Mouse (Mus musculus): Measurements from ENCODE around the gene Tubgcp2. TPM values are rescaled to one million over a fixed set of nuclear protein-coding genes. Genes with fewer than 3 reads are reported as not detected.

Tubgcp2 gene
- polyA plus RNA-seq, 1 experiment from 2014 or later = 58.7 TPM

GRCm38 (mm10) chr7:139975471-139975870, 61.0 kb downstream of the Tubgcp2 start:
- Histone ChIP-seq H3K27me3 (ENCODE audit: control insufficient read depth, insufficient read depth, low read length) (no peaks in the 10 kb centered on the region), H3K4me3 (replicated peaks; ENCODE audit: low read length) (no peak overlapping the region), H3K36me3 (replicated peaks; ENCODE audit: control insufficient read depth, insufficient read depth) (no peaks in the 10 kb centered on the region), H3K9ac (no peak overlapping the region), H3K4me1 (replicated peaks; ENCODE audit: control insufficient read depth, insufficient read depth, low read length) (peaks cover 13% of the 10 kb centered on the region; the same call in 1 of the 2 replicates), H3K4me2 (replicated peaks) (no peak overlapping the region), H3K27ac (no peak overlapping the region), H3K9me3 (ENCODE audit: control insufficient read depth, low read length) (no peaks in the 10 kb centered on the region)
- DNase-seq (ENCODE audit: low spot score) = no peak
- 51% methylated on average over 5 of the region's 5 CpGs for WGBS
- no peak for ATAC-seq (ENCODE audit: low FRiP score)

GRCm38 (mm10) chr7:139974307-139974706, 62.2 kb downstream of the Tubgcp2 start:
- Histone ChIP-seq H3K4me3 (replicated peaks; ENCODE audit: low read length) (no peak overlapping the region), H3K4me1 (replicated peaks; ENCODE audit: control insufficient read depth, insufficient read depth, low read length) (peaks cover 13% of the 10 kb centered on the region; the same call in 1 of the 2 replicates), H3K4me2 (replicated peaks) (no peak overlapping the region), H3K9me3 (ENCODE audit: control insufficient read depth, low read length) (no peaks in the 10 kb centered on the region), H3K9ac (no peak overlapping the region), H3K27me3 (ENCODE audit: control insufficient read depth, insufficient read depth, low read length) (no peaks in the 10 kb centered on the region), H3K27ac (no peak overlapping the region), H3K36me3 (replicated peaks; ENCODE audit: control insufficient read depth, insufficient read depth) (no peaks in the 10 kb centered on the region)
- 89% methylated on average over 10 of the region's 10 CpGs for WGBS
- no peak for ATAC-seq (ENCODE audit: low FRiP score)
- no peak for DNase-seq (ENCODE audit: low spot score)

GRCm38 (mm10) chr7:139972923-139973331, 63.5 kb downstream of the Tubgcp2 start:
- no peak overlapping the region for H3K4me2 ChIP-seq (replicated peaks)
- peaks cover 2% of the 10 kb centered on the region; the same call in 1 of the 2 replicates for H3K4me1 ChIP-seq (replicated peaks; ENCODE audit: control insufficient read depth, insufficient read depth, low read length)
- ATAC-seq (ENCODE audit: low FRiP score) (no peak), DNase-seq (ENCODE audit: low spot score) (no peak)
- H3K36me3 ChIP-seq (replicated peaks; ENCODE audit: control insufficient read depth, insufficient read depth) = no peaks in the 10 kb centered on the region
- no peak overlapping the region for H3K4me3 ChIP-seq (replicated peaks; ENCODE audit: low read length)
- H3K27ac ChIP-seq = no peak overlapping the region
- no peak overlapping the region for H3K9ac ChIP-seq
- H3K27me3 ChIP-seq (ENCODE audit: control insufficient read depth, insufficient read depth, low read length) = no peaks in the 10 kb centered on the region
- H3K9me3 ChIP-seq (ENCODE audit: control insufficient read depth, low read length) = no peaks in the 10 kb centered on the region

GRCm38 (mm10) chr7:139971436-139971835, 65.0 kb downstream of the Tubgcp2 start:
- Histone ChIP-seq H3K4me2 (replicated peaks) (no peak overlapping the region), H3K36me3 (replicated peaks; ENCODE audit: control insufficient read depth, insufficient read depth) (no peaks in the 10 kb centered on the region), H3K9ac (no peak overlapping the region), H3K4me1 (replicated peaks; ENCODE audit: control insufficient read depth, insufficient read depth, low read length) (no peaks in the 10 kb centered on the region), H3K27me3 (ENCODE audit: control insufficient read depth, insufficient read depth, low read length) (no peaks in the 10 kb centered on the region), H3K4me3 (replicated peaks; ENCODE audit: low read length) (no peak overlapping the region), H3K9me3 (ENCODE audit: control insufficient read depth, low read length) (no peaks in the 10 kb centered on the region), H3K27ac (no peak overlapping the region)
- no peak for ATAC-seq (ENCODE audit: low FRiP score)
- DNase-seq (ENCODE audit: low spot score) = no peak
- WGBS = 69% methylated on average over 6 of the region's 6 CpGs

- DNase-seq (ENCODE audit: low spot score) (no peak), ATAC-seq (ENCODE audit: low FRiP score) (no peak)
- 79% methylated on average over 5 of the region's 5 CpGs for WGBS
- Histone ChIP-seq H3K4me3 (replicated peaks; ENCODE audit: low read length) (no peak overlapping the region), H3K9me3 (ENCODE audit: control insufficient read depth, low read length) (no peaks in the 10 kb centered on the region), H3K36me3 (replicated peaks; ENCODE audit: control insufficient read depth, insufficient read depth) (no peaks in the 10 kb centered on the region), H3K4me1 (replicated peaks; ENCODE audit: control insufficient read depth, insufficient read depth, low read length) (no peaks in the 10 kb centered on the region), H3K4me2 (replicated peaks) (no peak overlapping the region), H3K9ac (no peak overlapping the region), H3K27me3 (ENCODE audit: control insufficient read depth, insufficient read depth, low read length) (no peaks in the 10 kb centered on the region), H3K27ac (no peak overlapping the region)
Measured at GRCm38 (mm10) chr7:139970979-139971378, 65.5 kb downstream of the Tubgcp2 start.

- H3K9me3 ChIP-seq (ENCODE audit: control insufficient read depth, low read length) = no peaks in the 10 kb centered on the region
- H3K4me3 ChIP-seq (replicated peaks; ENCODE audit: low read length) = no peak overlapping the region
- H3K27ac ChIP-seq = no peak overlapping the region
- H3K27me3 ChIP-seq (ENCODE audit: control insufficient read depth, insufficient read depth, low read length) = no peaks in the 10 kb centered on the region
- H3K4me2 ChIP-seq (replicated peaks) = no peak overlapping the region
- no peaks in the 10 kb centered on the region for H3K4me1 ChIP-seq (replicated peaks; ENCODE audit: control insufficient read depth, insufficient read depth, low read length)
- no peak overlapping the region for H3K9ac ChIP-seq
- no peak for ATAC-seq (ENCODE audit: low FRiP score)
- no peak for DNase-seq (ENCODE audit: low spot score)
- no peaks in the 10 kb centered on the region for H3K36me3 ChIP-seq (replicated peaks; ENCODE audit: control insufficient read depth, insufficient read depth)
- 82% methylated on average over 10 of the region's 10 CpGs for WGBS
Measured at GRCm38 (mm10) chr7:139970216-139970919, 66.1 kb downstream of the Tubgcp2 start.

- Histone ChIP-seq H3K36me3 (replicated peaks; ENCODE audit: control insufficient read depth, insufficient read depth) (no peaks in the 10 kb centered on the region), H3K9me3 (ENCODE audit: control insufficient read depth, low read length) (no peaks in the 10 kb centered on the region), H3K27me3 (ENCODE audit: control insufficient read depth, insufficient read depth, low read length) (no peaks in the 10 kb centered on the region), H3K4me3 (replicated peaks; ENCODE audit: low read length) (no peak overlapping the region), H3K4me2 (replicated peaks) (no peak overlapping the region), H3K9ac (no peak overlapping the region), H3K4me1 (replicated peaks; ENCODE audit: control insufficient read depth, insufficient read depth, low read length) (no peaks in the 10 kb centered on the region), H3K27ac (no peak overlapping the region)
- ATAC-seq (ENCODE audit: low FRiP score) = peak; percentile 64; the same call in 1 of the 2 replicates
- 35% methylated on average over 10 of the region's 10 CpGs for WGBS
- peak; percentile 86 for DNase-seq (ENCODE audit: low spot score)
Measured at GRCm38 (mm10) chr7:139969348-139970130, 66.9 kb downstream of the Tubgcp2 start.

- H3K4me1 ChIP-seq (replicated peaks; ENCODE audit: control insufficient read depth, insufficient read depth, low read length) = no peaks in the 10 kb centered on the region
- DNase-seq (ENCODE audit: low spot score) (no peak), ATAC-seq (ENCODE audit: low FRiP score) (no peak)
- no peak overlapping the region for H3K4me3 ChIP-seq (replicated peaks; ENCODE audit: low read length)
- no peaks in the 10 kb centered on the region for H3K36me3 ChIP-seq (replicated peaks; ENCODE audit: control insufficient read depth, insufficient read depth)
- no peaks in the 10 kb centered on the region for H3K27me3 ChIP-seq (ENCODE audit: control insufficient read depth, insufficient read depth, low read length)
- H3K9me3 ChIP-seq (ENCODE audit: control insufficient read depth, low read length) = no peaks in the 10 kb centered on the region
- H3K9ac ChIP-seq = no peak overlapping the region
- no peak overlapping the region for H3K4me2 ChIP-seq (replicated peaks)
- no peak overlapping the region for H3K27ac ChIP-seq
- 44% methylated on average over 5 of the region's 5 CpGs for WGBS
Measured at GRCm38 (mm10) chr7:139968428-139968827, 68.0 kb downstream of the Tubgcp2 start.

- Histone ChIP-seq H3K27me3 (ENCODE audit: control insufficient read depth, insufficient read depth, low read length) (no peaks in the 10 kb centered on the region), H3K9me3 (ENCODE audit: control insufficient read depth, low read length) (no peaks in the 10 kb centered on the region), H3K36me3 (replicated peaks; ENCODE audit: control insufficient read depth, insufficient read depth) (no peaks in the 10 kb centered on the region), H3K27ac (no peak overlapping the region), H3K4me3 (replicated peaks; ENCODE audit: low read length) (no peak overlapping the region), H3K4me2 (replicated peaks) (no peak overlapping the region), H3K9ac (no peak overlapping the region), H3K4me1 (replicated peaks; ENCODE audit: control insufficient read depth, insufficient read depth, low read length) (no peaks in the 10 kb centered on the region)
- DNase-seq (ENCODE audit: low spot score) (no peak), ATAC-seq (ENCODE audit: low FRiP score) (no peak)
- WGBS = 13% methylated on average over 4 of the region's 4 CpGs
Measured at GRCm38 (mm10) chr7:139967175-139967574, 69.3 kb downstream of the Tubgcp2 start.

Measured in hindbrain, embryonic 14.5 days (tissue).